10 mouse cellular contexts compared by ENCODE assay signal in the genomic region with DNA sequence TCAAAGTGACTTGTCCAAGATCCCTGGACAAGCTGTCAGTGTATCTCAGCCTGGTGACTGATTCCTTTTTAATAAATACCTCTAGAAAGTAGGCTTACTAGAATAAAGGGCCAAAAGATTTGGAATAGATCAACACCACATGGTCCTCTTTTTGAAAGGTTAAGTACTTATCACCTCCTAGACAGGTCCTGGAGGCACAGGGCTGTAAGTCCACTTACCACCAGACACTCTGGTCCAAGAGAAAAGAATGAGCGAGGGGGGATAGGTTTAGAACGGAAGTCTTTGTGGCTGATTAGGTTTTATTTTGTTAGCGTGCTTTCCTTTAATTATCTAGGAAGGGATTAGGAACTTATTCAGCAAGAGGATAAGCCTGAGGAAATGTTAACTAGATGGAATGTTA. TPM values are rescaled to one million over a fixed set of nuclear protein-coding genes. Genes with fewer than 3 reads are reported as not detected.
DNase-seq lines count a peak whose midpoint lies in the region; ATAC-seq lines count a peak whose summit lies in the region.
"Had no signal": no experiment of that assay in that cellular context is flagged by ENCODE, and none has a peak within 500 bp of the region (broad histone marks: within the 10 kb centered on the region; RNA-seq: fewer than 3 reads in every experiment).

No protein-coding gene starts in this region.

- H3K36me3 ChIP-seq in kidney, embryonic 14.5 days (ENCODE audit: control insufficient read depth, insufficient read depth, low read length), result 0 out of 2 replicates have a peak, but pooled peaks cover 7% of the 10 kb centered on the region
- H3K36me3 ChIP-seq in forebrain, embryonic 13.5 days (ENCODE audit: poor library complexity, severe bottlenecking), result peaks cover 13% of the 10 kb centered on the region
- no peaks in the 10 kb centered on the region for H3K36me3 ChIP-seq in intestine, embryonic 16.5 days (ENCODE audit: control insufficient read depth, insufficient read depth, low read length)
- peaks cover 28% of the 10 kb centered on the region for H3K36me3 ChIP-seq in neural tube, embryonic 13.5 days
- H3K36me3 ChIP-seq: liver, embryonic 15.5 days had no signal

- no peak for ATAC-seq in kidney, embryonic 14.5 days (ENCODE audit: low FRiP score, low TSS enrichment)
- ATAC-seq in forebrain, embryonic 13.5 days, result no peak
- no peak for ATAC-seq in intestine, embryonic 16.5 days
- ATAC-seq in neural tube, embryonic 13.5 days (ENCODE audit: low read depth), result no peak

- no peaks in the 10 kb centered on the region for H3K27me3 ChIP-seq in kidney, embryonic 14.5 days (ENCODE audit: control insufficient read depth, insufficient read depth, low read length)
- peaks cover 4% of the 10 kb centered on the region; the same call in 1 of the 2 replicates for H3K27me3 ChIP-seq in forebrain, embryonic 13.5 days
- no peaks in the 10 kb centered on the region for H3K27me3 ChIP-seq in intestine, embryonic 16.5 days (replicated peaks; ENCODE audit: control insufficient read depth, insufficient read depth, low read length)
- no peaks in the 10 kb centered on the region for H3K27me3 ChIP-seq in neural tube, embryonic 13.5 days

- peak overlapping the region; percentile 79; the same call in 1 of the 2 replicates for H3K4me3 ChIP-seq in kidney, embryonic 14.5 days (ENCODE audit: low read length)
- peak overlapping the region; percentile 87 for H3K4me3 ChIP-seq in forebrain, embryonic 13.5 days
- H3K4me3 ChIP-seq in intestine, embryonic 16.5 days (ENCODE audit: low read length), result peak overlapping the region; percentile 82; the same call in 1 of the 2 replicates
- H3K4me3 ChIP-seq in neural tube, embryonic 13.5 days, result peak overlapping the region; percentile 79
- H3K4me3 ChIP-seq: liver, embryonic 15.5 days had no signal

- H3K27ac ChIP-seq in kidney, embryonic 14.5 days (ENCODE audit: low read depth, low read length), result no peak overlapping the region
- H3K27ac ChIP-seq in forebrain, embryonic 13.5 days, result no peak overlapping the region
- no peak overlapping the region for H3K27ac ChIP-seq in intestine, embryonic 16.5 days (ENCODE audit: low read length)
- H3K27ac ChIP-seq in neural tube, embryonic 13.5 days (replicated peaks), result no peak overlapping the region
- H3K27ac ChIP-seq: liver, embryonic 15.5 days had no signal

- H3K9ac ChIP-seq in kidney, embryonic 14.5 days (ENCODE audit: low read depth, low read length), result no peak overlapping the region
- peak overlapping the region; percentile 96; the same call in 1 of the 2 replicates for H3K9ac ChIP-seq in forebrain, embryonic 13.5 days
- H3K9ac ChIP-seq in intestine, embryonic 16.5 days (ENCODE audit: low read depth, low read length), result no peak overlapping the region
- peak overlapping the region; percentile 96 for H3K9ac ChIP-seq in neural tube, embryonic 13.5 days
- H3K9ac ChIP-seq: liver, embryonic 15.5 days had no signal

- 61% methylated on average over 3 of the region's 3 CpGs for WGBS in kidney, embryonic 14.5 days
- WGBS in forebrain, embryonic 13.5 days, result 25% methylated on average over 3 of the region's 3 CpGs
- whole genome bisulfite sequencing in intestine, embryonic 16.5 days, result 90% methylated on average over 3 of the region's 3 CpGs
- 80% methylated on average over 3 of the region's 3 CpGs for WGBS in neural tube, embryonic 13.5 days

- H3K4me2 ChIP-seq in kidney, embryonic 14.5 days (replicated peaks; ENCODE audit: low read depth, low read length), result peak overlapping the region; percentile 65
- H3K4me2 ChIP-seq in forebrain, embryonic 13.5 days, result peak overlapping the region; percentile 83
- H3K4me2 ChIP-seq in intestine, embryonic 16.5 days (ENCODE audit: low read depth, low read length), result peak overlapping the region; percentile 55
- H3K4me2 ChIP-seq in neural tube, embryonic 13.5 days, result peak overlapping the region; percentile 89
- H3K4me2 ChIP-seq: liver, embryonic 15.5 days had no signal

- peaks cover 9% of the 10 kb centered on the region; the same call in 1 of the 2 replicates for H3K4me1 ChIP-seq in kidney, embryonic 14.5 days (ENCODE audit: control insufficient read depth, insufficient read depth, low read length)
- H3K4me1 ChIP-seq in forebrain, embryonic 13.5 days, result peaks cover 37% of the 10 kb centered on the region
- H3K4me1 ChIP-seq in intestine, embryonic 16.5 days (ENCODE audit: control insufficient read depth, insufficient read depth, low read length), result peaks cover 12% of the 10 kb centered on the region
- H3K4me1 ChIP-seq in neural tube, embryonic 13.5 days (replicated peaks), result peaks cover 51% of the 10 kb centered on the region
- H3K4me1 ChIP-seq: liver, embryonic 15.5 days had no signal

- DNase-seq in kidney, postnatal 10 days, result no peak
- no peak for DNase-seq in gastrocnemius, adult 18-20 months (ENCODE audit: low spot score)
- DNase-seq in spleen, postnatal 4 days (ENCODE audit: low spot score in 2 of 2), result no peak
- no peak for DNase-seq in testis, postnatal 10 days (ENCODE audit: low spot score)
- DNase-seq: right cerebral cortex, postnatal 25 days had no signal

- H3K9me3 ChIP-seq in kidney, embryonic 14.5 days (ENCODE audit: control insufficient read depth, low read length), result no peaks in the 10 kb centered on the region
- H3K9me3 ChIP-seq in forebrain, embryonic 13.5 days (replicated peaks), result no peaks in the 10 kb centered on the region
- no peaks in the 10 kb centered on the region for H3K9me3 ChIP-seq in intestine, embryonic 16.5 days (ENCODE audit: control insufficient read depth, low read length)
- H3K9me3 ChIP-seq in neural tube, embryonic 13.5 days, result no peaks in the 10 kb centered on the region
- H3K9me3 ChIP-seq: liver, embryonic 15.5 days had no signal

RNA-seq across cellular contexts. Expression of gene Bend5, which starts 1.7 kb away (rescaled TPM):
- 30.6 and 34.1 TPM in 2 replicates for polyA plus RNA-seq in kidney, embryonic 14.5 days (2014; fragmentation: Nextera tagmentation; extraction: Ambion mirVana)
- 49.0 and 55.2 TPM in 2 replicates for polyA plus RNA-seq in forebrain, embryonic 13.5 days (2015; fragmentation: Nextera tagmentation; extraction: Ambion mirVana)
- polyA plus RNA-seq in intestine, embryonic 16.5 days (2015; fragmentation: Nextera tagmentation; extraction: Ambion mirVana), result 25.3 and 29.5 TPM in 2 replicates
- 72.7 and 76.9 TPM in 2 replicates for polyA plus RNA-seq in neural tube, embryonic 13.5 days (2015; fragmentation: Nextera tagmentation; extraction: Ambion mirVana)
- total RNA-seq in gastrocnemius, adult 18-20 months (2021), result under 1 TPM; 0.16 to 0.85 TPM

Comparison
In these comparisons a context has a peak if more than half of its experiments do, and no peak if none do; other contexts are left out.
1. H3K9ac ChIP-seq: peak in forebrain, embryonic 13.5 days (single experiment) and neural tube, embryonic 13.5 days (single experiment); none in kidney, embryonic 14.5 days (single experiment) and intestine, embryonic 16.5 days (single experiment).
2. Peak in every context shown above with its lines, with median percentiles within 50 percentile points of each other: H3K4me2 ChIP-seq and H3K4me3 ChIP-seq.